Mouse (Mus musculus) stomach, embryonic 14.5 days (tissue): ENCODE data around the gene Foxb2. TPM values are rescaled to one million over a fixed set of nuclear protein-coding genes. Genes with fewer than 3 reads are reported as not detected.

Experiments used
- ATAC-seq: fragments of 200-750 bp; cut with Nextera tagmentation; 2 replicates; pipeline ENCODE4 v1.8.0; 2017; ENCODE audit warnings: low read depth, moderate TSS enrichment; ENCODE audit not compliant: insufficient number of reproducible peaks, insufficient read depth, low FRiP score
- H3K27ac ChIP-seq: fragments of 300-500 bp; sonication (generic); 2 replicates; pipeline ENCODE4 v1.5.1; 2014; ENCODE audit warnings: mild to moderate bottlenecking, low read length, moderate library complexity, mixed read lengths
- H3K27me3 ChIP-seq: fragments of 300-500 bp; sonication (generic); 2 replicates; pipeline ENCODE4 v1.6.1; 2014; ENCODE audit warnings: low read length, control low read depth, mixed read lengths; ENCODE audit not compliant: control insufficient read depth, insufficient read depth
- H3K36me3 ChIP-seq: fragments of 300-500 bp; sonication (generic); 2 replicates; pipeline ENCODE4 v1.6.1; 2014; ENCODE audit warnings: mild to moderate bottlenecking, control low read depth, low read length, moderate library complexity, mixed read lengths; ENCODE audit not compliant: control insufficient read depth, insufficient read depth
- H3K4me1 ChIP-seq: fragments of 300-500 bp; sonication (generic); 2 replicates; pipeline ENCODE4 v1.6.1; 2014; ENCODE audit warnings: low read length, control low read depth, mixed read lengths; ENCODE audit not compliant: control insufficient read depth, insufficient read depth
- H3K4me2 ChIP-seq: fragments of 300-500 bp; sonication (generic); replicated peaks from 2 replicates; pipeline ENCODE4 v1.6.1; 2014; ENCODE audit warnings: low read depth, low read length, control low read depth
- H3K4me3 ChIP-seq: fragments of 300-500 bp; sonication (generic); 2 replicates; pipeline ENCODE4 v1.5.1; 2014; ENCODE audit warnings: low read depth, low read length, control low read depth
- H3K9ac ChIP-seq: fragments of 300-500 bp; sonication (generic); replicated peaks from 2 replicates; pipeline ENCODE4 v1.6.1; 2014; ENCODE audit warnings: low read depth, mild to moderate bottlenecking, control low read depth, low read length, moderate library complexity, mixed read lengths
- H3K9me3 ChIP-seq: fragments of 300-500 bp; sonication (generic); 2 replicates; pipeline ENCODE4 v1.6.1; 2016; ENCODE audit warnings: low read depth, low read length, control low read depth; ENCODE audit not compliant: control insufficient read depth
- WGBS: fragments of 180-500 bp; shearing (Covaris S2); extraction: QIAGEN DNeasy Blood & Tissue Kit; methylation state at CpG from one replicate; pipeline ENCODE4 v1.1.7; 2014; 5-methylcytosine and 5-hydroxymethylcytosine counted together
- polyA plus RNA-seq: library from polyadenylated mRNA; unstranded; fragments of >200 nt; fragmentation: Nextera tagmentation; extraction: Ambion mirVana; gene quantifications from 2 replicates; pipeline ENCODE4 v1.2.1, GENCODE M21; 2014

The Foxb2 gene
- polyA plus RNA-seq, 1 experiment from 2014 or later: not detected

- Histone ChIP-seq H3K36me3 (no peaks in the 10 kb centered on the region), H3K4me1 (no peaks in the 10 kb centered on the region), H3K9me3 (no peaks in the 10 kb centered on the region), H3K27me3 (no peaks in the 10 kb centered on the region), H3K27ac (no peak overlapping the region), H3K4me2 (no peak overlapping the region), H3K4me3 (no peak overlapping the region), H3K9ac (no peak overlapping the region)
- WGBS: 52% methylated on average over 9 of the region's 9 CpGs
- ATAC-seq: no peak
Measured at GRCm38 (mm10) chr19:16841516-16842249, 31.9 kb downstream of the Foxb2 start.

- no peak overlapping the region for H3K4me3 ChIP-seq
- H3K4me1 ChIP-seq: no peaks in the 10 kb centered on the region
- no peaks in the 10 kb centered on the region for H3K9me3 ChIP-seq
- no peak overlapping the region for H3K9ac ChIP-seq
- WGBS: 92% methylated on average over 8 of the region's 8 CpGs
- no peaks in the 10 kb centered on the region for H3K36me3 ChIP-seq
- no peak overlapping the region for H3K27ac ChIP-seq
- H3K4me2 ChIP-seq: no peak overlapping the region
- ATAC-seq: no peak
- no peaks in the 10 kb centered on the region for H3K27me3 ChIP-seq
Measured at GRCm38 (mm10) chr19:16841001-16841400, 32.6 kb downstream of the Foxb2 start.

GRCm38 (mm10) chr19:16827657-16828056 is 45.9 kb downstream of the Foxb2 start:
- 80% methylated on average over 5 of the region's 5 CpGs for WGBS
- no peak overlapping the region for H3K27ac ChIP-seq
- no peaks in the 10 kb centered on the region for H3K4me1 ChIP-seq
- no peaks in the 10 kb centered on the region for H3K27me3 ChIP-seq
- H3K36me3 ChIP-seq: no peaks in the 10 kb centered on the region
- ATAC-seq: no peak
- H3K9ac ChIP-seq: no peak overlapping the region
- no peaks in the 10 kb centered on the region for H3K9me3 ChIP-seq
- no peak overlapping the region for H3K4me2 ChIP-seq
- H3K4me3 ChIP-seq: no peak overlapping the region

GRCm38 (mm10) chr19:16825228-16825627 is 48.4 kb downstream of the Foxb2 start:
- H3K4me3 ChIP-seq: no peak overlapping the region
- H3K9me3 ChIP-seq: no peaks in the 10 kb centered on the region
- no peaks in the 10 kb centered on the region for H3K27me3 ChIP-seq
- H3K27ac ChIP-seq: no peak overlapping the region
- H3K4me2 ChIP-seq: no peak overlapping the region
- no peak for ATAC-seq
- H3K9ac ChIP-seq: no peak overlapping the region
- H3K36me3 ChIP-seq: no peaks in the 10 kb centered on the region
- 33% methylated on average over 5 of the region's 5 CpGs for WGBS
- H3K4me1 ChIP-seq: no peaks in the 10 kb centered on the region

Other genes starting within 250 kb of the Foxb2 start
- gene Vps13a, start 92.9 kb downstream of the Foxb2 start, polyA plus RNA-seq: 17.4 and 20.8 TPM in 2 replicates
- 2.8 and 3.0 TPM in 2 replicates for gene Prune2, start 82.3 kb upstream of the Foxb2 start, polyA plus RNA-seq